Mouse (Mus musculus) frontal cortex, postnatal 10 days (tissue): ENCODE measurements at regions not wholly inside any gene's neighbourhood (a gene's known extent, or its start where the extent isn't known, plus 50 kb on each side); places are given as distances from the start of the nearest gene placed in this dataset.

Experiments used
- DNase-seq, 2 experiments: peaks; one replicate each; pipeline ENCODE4 v3.0.0; 2022; ENCODE audit warnings: low spot score in 2 of 2, mixed read lengths in 1 of 2

- no peak for DNase-seq
Observed at GRCm38 (mm10) chr10:8998758-8999398, 113.0 kb upstream of the Sash1 start.

- no peak for DNase-seq
Observed at GRCm38 (mm10) chr10:8998356-8998755, 112.5 kb upstream of the Sash1 start.

- no peak for DNase-seq
Observed at GRCm38 (mm10) chr10:8995097-8995496, 109.2 kb upstream of the Sash1 start.

- DNase-seq: no peak
Observed at GRCm38 (mm10) chr10:8986339-8986738, 100.5 kb upstream of the Sash1 start.

GRCm38 (mm10) chr10:8983347-8983746 is 97.5 kb upstream of the Sash1 start:
- DNase-seq: no peak

- DNase-seq: no peak
Observed at GRCm38 (mm10) chr10:8980568-8980967, 94.7 kb upstream of the Sash1 start.

- DNase-seq: no peak
Observed at GRCm38 (mm10) chr10:8978595-8978994, 92.7 kb upstream of the Sash1 start.

GRCm38 (mm10) chr10:8973934-8974333 is 88.1 kb upstream of the Sash1 start:
- no peak for DNase-seq

GRCm38 (mm10) chr10:8972789-8973551 is 87.1 kb upstream of the Sash1 start:
- no peak for DNase-seq

- DNase-seq: no peak
Observed at GRCm38 (mm10) chr10:8970807-8971206, 84.9 kb upstream of the Sash1 start.

GRCm38 (mm10) chr10:8969586-8969985 is 83.7 kb upstream of the Sash1 start:
- no peak for DNase-seq

GRCm38 (mm10) chr10:8969016-8969415 is 83.1 kb upstream of the Sash1 start:
- DNase-seq: no peak

GRCm38 (mm10) chr10:8968276-8968923 is 82.5 kb upstream of the Sash1 start:
- no peak for DNase-seq

- DNase-seq: no peak
Observed at GRCm38 (mm10) chr10:8962921-8963320, 77.1 kb upstream of the Sash1 start.

- DNase-seq: no peak
Observed at GRCm38 (mm10) chr10:8960964-8961675, 75.2 kb upstream of the Sash1 start.

- no peak for DNase-seq
Observed at GRCm38 (mm10) chr10:8960275-8960960, 74.5 kb upstream of the Sash1 start.

- no peak for DNase-seq
Observed at GRCm38 (mm10) chr10:8955499-8956211, 69.8 kb upstream of the Sash1 start.

GRCm38 (mm10) chr10:8954003-8954402 is 68.1 kb upstream of the Sash1 start:
- DNase-seq: no peak

GRCm38 (mm10) chr10:8952922-8953321 is 67.1 kb upstream of the Sash1 start:
- no peak for DNase-seq

- no peak for DNase-seq
Observed at GRCm38 (mm10) chr10:8951937-8952336, 66.1 kb upstream of the Sash1 start.

- no peak for DNase-seq
Observed at GRCm38 (mm10) chr10:8951236-8951825, 65.5 kb upstream of the Sash1 start.
